Mouse (Mus musculus): ENCODE results near the gene Pim3.

DNA sequence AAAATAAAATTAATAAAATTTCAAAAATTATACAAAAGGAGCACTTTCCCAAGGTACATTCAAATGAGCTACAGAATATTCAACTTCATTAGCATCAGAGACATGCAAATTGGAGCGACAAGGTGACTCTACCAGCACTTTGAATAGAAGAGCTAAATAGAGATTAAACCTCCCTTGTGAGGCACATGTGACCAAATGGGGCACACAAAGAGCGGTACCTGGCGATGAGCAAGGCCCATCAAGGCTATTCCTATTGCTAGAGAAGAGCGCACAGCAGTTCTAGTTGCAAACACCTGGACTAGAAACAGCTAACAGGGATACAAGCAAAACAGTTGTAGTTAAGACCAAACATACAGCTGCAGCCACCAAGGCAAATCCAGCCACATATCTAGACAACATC is 44.4 kb downstream of the Pim3 start:
- no peak for TF ChIP-seq ZC3H11A (IDR thresholded peaks at IDR 0.05; ENCODE audit: borderline replicate concordance, low read depth, low read length)
- no peak for TF ChIP-seq HCFC1 (IDR thresholded peaks at IDR 0.05; ENCODE audit: borderline replicate concordance, insufficient read depth, low read length)
- TF ChIP-seq MAFK (IDR thresholded peaks at IDR 0.05; ENCODE audit: insufficient read depth, low read depth, low read length) = no peak
- no peak for TF ChIP-seq CHD2 (IDR thresholded peaks at IDR 0.05; ENCODE audit: low read depth, low read length)

Data from ES-E14 (cell line).